Mouse (Mus musculus): ENCODE results near the gene Inf2. TPM values are rescaled to one million over a fixed set of nuclear protein-coding genes. Genes with fewer than 3 reads are reported as not detected.

Gene Inf2
- 10 to 100 TPM; 35.9 to 45.7 TPM for total RNA-seq (2023)

DNA sequence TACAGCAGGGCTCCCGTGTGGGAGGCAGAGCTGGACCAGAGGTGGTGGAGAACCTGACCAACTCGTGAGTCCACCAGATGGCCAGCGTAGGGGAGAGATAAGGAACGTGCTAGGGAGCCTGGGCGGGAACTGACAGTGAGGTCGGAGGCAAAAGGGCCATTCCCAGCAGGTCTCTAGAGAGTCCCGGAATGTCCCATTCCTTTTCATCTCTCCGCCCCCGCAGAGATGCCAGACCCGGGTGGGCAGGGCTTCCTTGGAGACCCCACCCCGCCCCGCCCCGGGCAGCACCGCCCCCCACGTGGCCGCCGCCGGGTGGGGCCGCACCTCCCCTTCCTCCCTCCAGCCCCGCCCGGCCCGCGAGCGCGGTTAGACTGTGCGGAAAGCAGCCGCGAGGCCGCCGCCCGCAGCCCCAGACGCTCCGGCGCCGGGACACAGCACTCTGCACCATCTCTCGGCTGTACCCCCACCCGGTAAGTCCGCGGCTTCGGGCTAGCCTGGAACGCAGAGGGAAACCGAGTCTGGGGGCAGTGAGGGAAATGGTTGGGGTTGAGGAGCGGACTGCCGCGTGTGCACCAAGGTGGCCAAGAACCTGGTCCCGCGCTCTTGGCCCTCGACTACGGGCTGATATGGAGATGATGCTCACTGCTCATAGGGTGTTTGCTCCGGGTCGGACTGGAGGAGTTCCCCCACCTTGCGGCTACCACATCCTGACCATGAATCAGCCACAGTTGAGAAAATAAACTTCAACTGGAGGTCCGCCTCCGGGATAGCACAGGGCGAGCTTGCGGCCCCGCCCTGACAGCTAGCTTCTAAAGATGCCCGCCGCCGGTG lies at the start of gene Inf2:
Inf2 (plus strand) TSS at position 359 of the 831 bp plus-strand sequence.

DNA sequence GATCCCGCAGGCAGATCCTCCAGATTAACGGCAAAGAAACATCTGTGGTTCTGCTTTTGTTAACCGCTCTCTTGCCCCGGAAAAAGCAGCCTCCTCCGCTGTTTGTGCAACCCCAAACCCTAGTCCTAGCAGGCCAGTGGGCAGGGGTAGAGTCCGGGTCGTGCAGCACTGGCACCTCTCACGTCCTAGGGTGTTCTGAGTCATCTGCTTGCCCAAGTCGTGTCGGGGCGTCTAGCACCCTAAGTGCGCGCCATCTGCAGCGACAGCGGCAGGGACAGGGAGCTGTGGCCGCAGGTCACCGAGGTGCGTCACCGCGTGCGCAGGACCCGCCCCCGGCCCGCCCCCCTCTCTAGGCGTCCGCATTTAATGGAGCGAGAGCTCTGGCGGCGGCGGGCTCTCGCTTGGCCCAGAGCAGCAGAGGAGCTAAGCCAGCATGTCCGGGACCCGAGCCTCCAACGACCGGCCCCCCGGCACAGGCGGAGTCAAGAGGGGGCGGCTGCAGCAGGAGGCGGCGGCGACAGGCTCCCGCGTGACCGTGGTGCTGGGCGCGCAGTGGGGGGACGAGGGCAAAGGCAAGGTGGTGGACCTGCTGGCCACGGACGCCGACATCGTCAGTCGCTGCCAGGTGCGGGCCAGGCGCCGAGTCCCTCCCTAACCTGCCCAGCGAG lies 31.2 kb downstream of the Inf2 start, which contains the start of gene Adssl1:
Adssl1 (plus strand) TSS at position 360 of the 668 bp plus-strand sequence.

DNA sequence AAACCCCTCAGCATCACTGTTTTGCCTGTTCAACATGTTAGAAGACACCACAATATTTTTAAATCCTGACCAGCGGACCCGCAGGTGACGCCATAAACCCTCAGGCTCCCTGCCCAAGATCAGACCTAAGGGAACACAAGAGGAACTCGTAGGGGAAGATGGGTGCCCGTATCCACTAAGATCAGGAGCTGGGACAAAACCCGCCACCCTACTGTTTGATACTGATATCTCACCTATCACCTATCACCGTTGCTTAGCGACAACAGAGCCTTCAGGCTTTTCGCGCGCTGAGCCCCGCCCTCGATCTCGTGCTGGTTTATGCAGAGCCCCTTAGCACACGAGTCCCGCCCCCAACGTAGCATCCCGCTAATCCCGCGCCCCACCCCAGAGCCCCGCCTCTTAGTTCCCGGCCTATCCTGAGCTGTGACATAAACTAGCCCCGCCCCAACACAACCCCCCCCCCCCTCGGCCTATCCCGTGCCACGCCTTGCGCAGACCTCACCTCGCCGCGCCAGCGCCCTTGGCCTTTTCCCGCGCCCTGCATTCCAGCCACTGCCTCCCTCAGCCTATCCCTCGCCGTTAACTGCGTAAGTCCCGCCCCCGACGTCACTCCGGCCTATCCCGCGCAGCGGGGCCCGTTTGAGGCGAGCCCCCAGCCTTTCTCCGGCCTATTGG lies 55.7 kb downstream of the Inf2 start, which contains the start of gene Siva1:
Siva1 (plus strand) TSS at position 500 of the 675 bp plus-strand sequence.

Other genes with a start within 250 kb of the Inf2 start
- gene A530016L24Rik, start 99.3 kb upstream of the Inf2 start, total RNA-seq (2023): not detected
- gene Tmem179, start 72.0 kb upstream of the Inf2 start, total RNA-seq (2023): not detected
- 10 to 100 TPM; 69.9 to 88.9 TPM for gene Adssl1, start 31.3 kb downstream of the Inf2 start, total RNA-seq (2023)
- gene Siva1, start 55.9 kb downstream of the Inf2 start, total RNA-seq (2023): 10 to 100 TPM; 40.1 to 50.2 TPM
- 100 to 1,000 TPM; 161 to 182 TPM for gene Akt1, start 86.1 kb downstream of the Inf2 start, total RNA-seq (2023)
- 10 to 100 TPM; 17.9 to 19.4 TPM for gene Zbtb42, start 90.0 kb downstream of the Inf2 start, total RNA-seq (2023)
- under 1 TPM; 0.24 to 0.62 TPM for gene Cep170b, start 131.7 kb downstream of the Inf2 start, total RNA-seq (2023)
- gene Pld4, start 171.9 kb downstream of the Inf2 start, total RNA-seq (2023): 100 to 1,000 TPM; 273 to 300 TPM
- gene Ahnak2, start 213.9 kb downstream of the Inf2 start, total RNA-seq (2023): under 1 TPM; 0.37 to 0.79 TPM
- 1 to 10 TPM in 1 of 2 experiments, under 1 TPM in 1; 0.68 to 1.1 TPM for gene Clba1, start 220.2 kb downstream of the Inf2 start, total RNA-seq (2023)
- 10 to 100 TPM; 35.1 to 38.5 TPM for gene Cdca4, start 240.6 kb downstream of the Inf2 start, total RNA-seq (2023)